Mouse (Mus musculus) liver, embryonic 14.5 days (tissue): ENCODE data around the gene Kiss1. TPM values are rescaled to one million over a fixed set of nuclear protein-coding genes. Genes with fewer than 3 reads are reported as not detected.

Experiments
- ATAC-seq: fragments of 200-750 bp; cut with Nextera tagmentation; 2 replicates; pipeline ENCODE4 v1.8.0; 2017; ENCODE audit warnings: moderate number of reproducible peaks, mild to moderate bottlenecking, moderate library complexity; ENCODE audit not compliant: insufficient read depth
- DNase-seq, 3 experiments: peaks; one replicate each; pipeline ENCODE4 v3.0.0-alpha.2; 2012 to 2013; ENCODE audit warnings: low read depth in 3 of 3, low spot score in 3 of 3
- H3K27ac ChIP-seq: fragments of 300-500 bp; sonication (generic); 2 replicates; pipeline ENCODE4 v1.5.1; 2014; ENCODE audit warnings: moderate library complexity, mild to moderate bottlenecking, control low read depth, inconsistent platforms
- H3K27me3 ChIP-seq: fragments of 300-500 bp; sonication (generic); 2 replicates; pipeline ENCODE4 v1.6.1; 2014; ENCODE audit warnings: mild to moderate bottlenecking, low read length, moderate library complexity; ENCODE audit not compliant: control insufficient read depth, insufficient read depth
- H3K36me3 ChIP-seq: fragments of 300-500 bp; sonication (generic); replicated peaks from 2 replicates; pipeline ENCODE4 v1.6.1; 2014; ENCODE audit warnings: low read depth; ENCODE audit not compliant: control insufficient read depth, insufficient read depth
- H3K4me1 ChIP-seq, 2 experiments: fragments of 200-500 bp in 1 of 2; fragments of 300-500 bp in 1 of 2; sonication (generic) in 1 of 2; replicated peaks; 2 replicates each; pipeline ENCODE4 v1.6.1; 2012 to 2014; ENCODE audit warnings: antibody characterized with exemption in 1 of 2, inconsistent platforms in 1 of 2, low read length in 1 of 2; ENCODE audit not compliant: control insufficient read depth in 2 of 2, insufficient read depth in 2 of 2
- H3K4me2 ChIP-seq: fragments of 300-500 bp; sonication (generic); 2 replicates; pipeline ENCODE4 v1.6.1; 2014; ENCODE audit warnings: low read depth, mild to moderate bottlenecking, control low read depth, moderate library complexity
- H3K4me3 ChIP-seq, 2 experiments: fragments of 200-500 bp in 1 of 2; fragments of 300-500 bp in 1 of 2; sonication (generic) in 1 of 2; 2 replicates each; pipeline ENCODE4 v1.5.1; 2012 to 2014; ENCODE audit warnings: low read depth in 2 of 2, low read length in 2 of 2, mild to moderate bottlenecking in 2 of 2, control low read depth in 1 of 2, inconsistent platforms in 1 of 2, moderate library complexity in 1 of 2; ENCODE audit not compliant: insufficient read depth in 1 of 2
- H3K9ac ChIP-seq: fragments of 300-500 bp; sonication (generic); replicated peaks from 2 replicates; pipeline ENCODE4 v1.6.1; 2014; ENCODE audit warnings: mild to moderate bottlenecking, control low read depth, moderate library complexity
- H3K9me3 ChIP-seq: fragments of 300-500 bp; sonication (generic); 2 replicates; pipeline ENCODE4 v1.6.1; 2016; ENCODE audit warnings: low read length, mixed read lengths; ENCODE audit not compliant: control insufficient read depth
- CTCF ChIP-seq: IDR thresholded peaks from 2 replicates; pipeline ENCODE4 v1.5.1; 2016; ENCODE audit warnings: antibody characterized with exemption, low read depth, control low read depth
- EP300 ChIP-seq: IDR thresholded peaks from 2 replicates; pipeline ENCODE4 v1.6.1; 2016; ENCODE audit warnings: antibody characterized with exemption, low read depth
- WGBS: fragments of 180-500 bp; shearing (Covaris S2); extraction: QIAGEN DNeasy Blood & Tissue Kit; methylation state at CpG from one replicate; pipeline ENCODE4 v1.1.7; 2014; ENCODE audit not compliant: insufficient replicate concordance; 5-methylcytosine and 5-hydroxymethylcytosine counted together
- polyA plus RNA-seq, 2 experiments: library from polyadenylated mRNA; depleted of rRNA in 1 of 2; stranded (reverse) in 1 of 2; unstranded in 1 of 2; fragments of >200 nt; fragmentation: Nextera tagmentation in 1 of 2; extraction: Ambion mirVana in 1 of 2; gene quantifications; 2 replicates each; pipeline versions ENCODE4 v1.2.1 to v1.2.3; 2012 to 2014

The Kiss1 gene
- polyA plus RNA-seq, 2 experiments, result not detected

- H3K4me2 ChIP-seq, result no peak overlapping the region
- TF ChIP-seq CTCF, result no peak
- TF ChIP-seq EP300, result no peak
- 58% methylated on average over 8 of the region's 8 CpGs for WGBS
- no peak for DNase-seq
- H3K9me3 ChIP-seq, result no peaks in the 10 kb centered on the region
- no peak overlapping the region for H3K4me3 ChIP-seq
- ATAC-seq, result no peak
- no peaks in the 10 kb centered on the region for H3K36me3 ChIP-seq
- H3K9ac ChIP-seq, result no peak overlapping the region
- peaks cover 16% of the 10 kb centered on the region for H3K27me3 ChIP-seq
- H3K4me1 ChIP-seq, result no peaks in the 10 kb centered on the region
- H3K27ac ChIP-seq, result no peak overlapping the region
Measured at GRCm38 (mm10) chr1:133325951-133326350, 4.3 kb downstream of the Kiss1 start.

- no peaks in the 10 kb centered on the region for H3K36me3 ChIP-seq
- no peak for DNase-seq
Measured at GRCm38 (mm10) chr1:133327094-133327493, 5.4 kb downstream of the Kiss1 start.

GRCm38 (mm10) chr1:133328299-133328795, 6.7 kb downstream of the Kiss1 start:
- H3K27ac ChIP-seq, result no peak overlapping the region
- H3K9me3 ChIP-seq, result no peaks in the 10 kb centered on the region
- peaks cover 16% of the 10 kb centered on the region for H3K27me3 ChIP-seq
- no peak overlapping the region for H3K4me2 ChIP-seq
- 62% methylated on average over 6 of the region's 6 CpGs for WGBS
- TF ChIP-seq EP300 (no peak), CTCF (no peak)
- H3K9ac ChIP-seq, result no peak overlapping the region
- no peak for DNase-seq
- H3K4me1 ChIP-seq, result no peaks in the 10 kb centered on the region
- no peak overlapping the region for H3K4me3 ChIP-seq
- H3K36me3 ChIP-seq, result no peaks in the 10 kb centered on the region
- ATAC-seq, result no peak

More at GRCm38 (mm10) chr1:133327094-133327493, 5.4 kb downstream of the Kiss1 start:
- Histone ChIP-seq H3K27me3 (peaks cover 16% of the 10 kb centered on the region), H3K4me3 (no peak overlapping the region), H3K4me2 (no peak overlapping the region), H3K4me1 (no peaks in the 10 kb centered on the region), H3K27ac (no peak overlapping the region), H3K9me3 (no peaks in the 10 kb centered on the region), H3K9ac (no peak overlapping the region)
- no peak for ATAC-seq
- WGBS, result 50% methylated on average over 5 of the region's 5 CpGs
- TF ChIP-seq EP300 (no peak), CTCF (peak; percentile 11; the same call in 1 of the 2 replicates)

- no peaks in the 10 kb centered on the region for H3K36me3 ChIP-seq
- peaks cover 16% of the 10 kb centered on the region for H3K27me3 ChIP-seq
- no peak overlapping the region; a peak in 1 of 4 replicates for H3K4me3 ChIP-seq
- TF ChIP-seq EP300 (no peak), CTCF (no peak)
- ATAC-seq, result no peak
- no peaks in the 10 kb centered on the region for H3K9me3 ChIP-seq
- 8% methylated on average over 34 of the region's 34 CpGs for WGBS
- H3K4me2 ChIP-seq, result peak overlapping the region; percentile 47
- no peak for DNase-seq
- H3K4me1 ChIP-seq, result no peaks in the 10 kb centered on the region
- H3K9ac ChIP-seq, result no peak overlapping the region
- no peak overlapping the region for H3K27ac ChIP-seq
Measured at GRCm38 (mm10) chr1:133328896-133329637, 7.4 kb downstream of the Kiss1 start.

- Histone ChIP-seq H3K27me3 (peaks cover 16% of the 10 kb centered on the region), H3K9me3 (no peaks in the 10 kb centered on the region), H3K4me2 (peak overlapping the region; percentile 47), H3K27ac (no peak overlapping the region), H3K9ac (no peak overlapping the region), H3K36me3 (no peaks in the 10 kb centered on the region), H3K4me1 (no peaks in the 10 kb centered on the region), H3K4me3 (no peak overlapping the region)
- ATAC-seq, result no peak
- 18% methylated on average over 7 of the region's 7 CpGs for WGBS
- TF ChIP-seq EP300 (no peak), CTCF (no peak)
- DNase-seq, result no peak
Measured at GRCm38 (mm10) chr1:133329638-133329964, 7.9 kb downstream of the Kiss1 start.
